Mouse (Mus musculus) testis, adult 2 months (tissue): ENCODE data around the gene Mrs2.

ENCODE experiments used
- CTCF ChIP-seq: fragments of 200-500 bp; IDR thresholded peaks from 2 replicates; pipeline ENCODE4 v1.5.1; 2012; ENCODE audit warnings: low read depth, mild to moderate bottlenecking, inconsistent platforms, low read length, moderate library complexity; ENCODE audit not compliant: control insufficient read depth, insufficient read depth, insufficient replicate concordance
- POLR2A ChIP-seq: fragments of 200-500 bp; IDR thresholded peaks from 2 replicates; pipeline ENCODE4 v1.6.1; 2012; ENCODE audit warnings: low read depth, mild to moderate bottlenecking, inconsistent platforms, low read length, moderate library complexity; ENCODE audit not compliant: control insufficient read depth

GRCm38 (mm10) chr13:24938683-24939082 is 81.5 kb downstream of the Mrs2 start:
- TF ChIP-seq CTCF (peak; percentile 82), POLR2A (no peak)
